In genomic region chr14:30843701-30844100, GRCm38 (mm10) we compare ENCODE assay signal across 27 mouse cellular contexts. TPM values are rescaled to one million over a fixed set of nuclear protein-coding genes. Genes with fewer than 3 reads are reported as not detected.
DNase-seq lines count a peak whose midpoint lies in the region; TF ChIP-seq lines count a peak whose summit lies in the region.
"Had no signal": no experiment of that assay in that cellular context is flagged by ENCODE, and none has a peak within 500 bp of the region (broad histone marks: within the 10 kb centered on the region; RNA-seq: fewer than 3 reads in every experiment).

No protein-coding gene starts in this region.

- 79% methylated on average over 3 of the region's 3 CpGs for WGBS in olfactory bulb, adult 2 months

- no peak overlapping the region for H3K4me3 ChIP-seq in gastrocnemius, adult 2 months
- H3K4me3 ChIP-seq in olfactory bulb, adult 2 months (ENCODE audit: insufficient read depth, low read depth, low read length) = no peak overlapping the region
- H3K4me3 ChIP-seq: embryonic facial prominence, embryonic 13.5 days; embryonic facial prominence, embryonic 15.5 days; erythroblast, embryonic 14.5 days; forebrain, embryonic 10.5 days; forebrain, embryonic 12.5 days had no signal

- H3K4me1 ChIP-seq in olfactory bulb, adult 2 months (ENCODE audit: control insufficient read depth, insufficient read depth, low read length) = peaks cover 14% of the 10 kb centered on the region; the same call in 1 of the 2 replicates
- H3K4me1 ChIP-seq: embryonic facial prominence, embryonic 13.5 days; embryonic facial prominence, embryonic 15.5 days; forebrain, embryonic 10.5 days; forebrain, embryonic 12.5 days had no signal

- no peak for TF ChIP-seq POLR2A in olfactory bulb, adult 2 months (IDR thresholded peaks at IDR 0.05; ENCODE audit: insufficient read depth, low read depth, low read length)

- no peak for TF ChIP-seq CTCF in gastrocnemius, adult 2 months (IDR thresholded peaks at IDR 0.05)
- no peak for TF ChIP-seq CTCF in olfactory bulb, adult 2 months (IDR thresholded peaks at IDR 0.05; ENCODE audit: insufficient read depth, low read depth, low read length)

- DNase-seq in adrenal gland, postnatal 10 days = peak; percentile 50
- DNase-seq in adrenal gland, adult 2 months = no peak
- DNase-seq in gastrocnemius, adult 2 months = peak; percentile 31
- no peak for DNase-seq in gastrocnemius, postnatal 14 days
- no peak for DNase-seq in kidney, adult 8-10 months
- DNase-seq: adrenal gland, adult 8-10 months; B cell, adult 2 months; cerebellum, adult 11-12 months; cerebellum, adult 2 months; cerebellum, adult 9-10 months; cerebellum, postnatal 10 days; cerebellum, postnatal 25 days; embryo, embryonic 11 days had no signal

- no peak overlapping the region for H3K27ac ChIP-seq in gastrocnemius, adult 2 months
- H3K27ac ChIP-seq in olfactory bulb, adult 2 months (ENCODE audit: insufficient read depth, low read depth, low read length) = peak overlapping the region; percentile 21; the same call in 1 of the 2 replicates
- H3K27ac ChIP-seq: embryonic facial prominence, embryonic 13.5 days; embryonic facial prominence, embryonic 15.5 days; forebrain, embryonic 10.5 days; forebrain, embryonic 12.5 days had no signal

- intact Hi-C loops in gastrocnemius, adult 2 months (cut with DNase I) = no loop called here
- intact Hi-C loops in gastrocnemius, postnatal 14 days (cut with DNase I; ENCODE audit: low total_unique reads) = no loop called here

RNA-seq across cellular contexts. Expression of gene Tmem110, which starts 18.3 kb away (rescaled TPM):
- total RNA-seq in adrenal gland, postnatal 10 days (2021) = 10 to 100 TPM; 23.2 to 27.1 TPM
- total RNA-seq in adrenal gland, adult 2 months (2021) = 10 to 100 TPM; 16.0 to 24.6 TPM
- polyA plus RNA-seq in adrenal gland, adult 2 months (2012; rRNA removed) = 21.6 and 22.1 TPM in 2 replicates
- 10 to 100 TPM in 1 of 2 experiments, 1 to 10 TPM in 1; 6.2 to 12.6 TPM for total RNA-seq in gastrocnemius, adult 2 months (2021)
- 1 to 10 TPM; 7.5 to 8.5 TPM for total RNA-seq in gastrocnemius, postnatal 14 days (2021)
- polyA plus RNA-seq in olfactory bulb, adult 2 months (2012; ENCODE audit: insufficient read depth, insufficient read length, low replicate concordance, missing spikeins) = not detected in 2 replicates

RNA-seq across cellular contexts. Expression of gene Mustn1, which starts 35.3 kb away (rescaled TPM):
- total RNA-seq in adrenal gland, postnatal 10 days (2021) = 10 to 100 TPM; 11.1 to 11.6 TPM
- 1 to 10 TPM; 1.8 to 5.3 TPM for total RNA-seq in adrenal gland, adult 2 months (2021)
- 3.6 and 3.8 TPM in 2 replicates for polyA plus RNA-seq in adrenal gland, adult 2 months (2012; rRNA removed)
- total RNA-seq in gastrocnemius, adult 2 months (2021) = 10 to 100 TPM; 53.6 to 65.4 TPM
- total RNA-seq in gastrocnemius, postnatal 14 days (2021) = 10 to 100 TPM; 74.0 to 90.1 TPM
- polyA plus RNA-seq in olfactory bulb, adult 2 months (2012; ENCODE audit: insufficient read depth, insufficient read length, low replicate concordance, missing spikeins) = not detected in 2 replicates

RNA-seq across cellular contexts. Expression of gene Itih4, which starts 42.6 kb away (rescaled TPM):
- 100 to 1,000 TPM; 167 to 428 TPM for total RNA-seq in adrenal gland, postnatal 10 days (2021)
- 10 to 100 TPM in 1 of 2 experiments, 1 to 10 TPM in 1; 6.2 to 12.7 TPM for total RNA-seq in adrenal gland, adult 2 months (2021)
- 0.64 and 0.88 TPM in 2 replicates for polyA plus RNA-seq in adrenal gland, adult 2 months (2012; rRNA removed)
- under 1 TPM; 0.11 to 0.13 TPM for total RNA-seq in gastrocnemius, adult 2 months (2021)
- not detected for total RNA-seq in gastrocnemius, postnatal 14 days (2021)
- polyA plus RNA-seq in olfactory bulb, adult 2 months (2012; ENCODE audit: insufficient read depth, insufficient read length, low replicate concordance, missing spikeins) = not detected in 2 replicates
- total RNA-seq: CH12.LX; common myeloid progenitor, adult 5-6 weeks had no signal
- polyA plus RNA-seq: activated CD4-positive, CD25-positive, alpha-beta regulatory T cell, adult 4 months; CD4-positive, CD25-positive, alpha-beta regulatory T cell, adult 4 months; embryonic facial prominence, embryonic 11.5 days; embryonic facial prominence, embryonic 13.5 days; embryonic facial prominence, embryonic 15.5 days; forebrain, embryonic 10.5 days; forebrain, embryonic 12.5 days; forebrain, embryonic 14.5 days; forebrain, embryonic 16.5 days; G1E had no signal

Comparison
In these comparisons a context has a peak if more than half of its experiments do, and no peak if none do; other contexts are left out.
1. DNase-seq: peak in adrenal gland, postnatal 10 days (single experiment) and gastrocnemius, adult 2 months (single experiment); none in adrenal gland, adult 2 months (single experiment), gastrocnemius, postnatal 14 days (single experiment) and kidney, adult 8-10 months (0 of 2).
2. RNA of gene Itih4, which starts 42.6 kb away (total RNA-seq): 167 to 428 TPM in adrenal gland, postnatal 10 days; 6.2 to 12.7 TPM in adrenal gland, adult 2 months, 0.11 to 0.13 TPM in gastrocnemius, adult 2 months and not detected in gastrocnemius, postnatal 14 days; every median in the first group is over 10 times any median in the second.
3. RNA of gene Mustn1, which starts 35.3 kb away (total RNA-seq): 74.0 to 90.1 TPM in gastrocnemius, postnatal 14 days and 53.6 to 65.4 TPM in gastrocnemius, adult 2 months; 11.1 to 11.6 TPM in adrenal gland, postnatal 10 days and 1.8 to 5.3 TPM in adrenal gland, adult 2 months; every median in the first group is over 4 times any median in the second.